Mouse (Mus musculus) heart, embryonic 16.5 days (tissue): ENCODE measurements at regions not wholly inside any gene's neighbourhood (a gene's known extent, or its start where the extent isn't known, plus 50 kb on each side); places are given as distances from the start of the nearest gene placed in this dataset.

Source experiments
- ATAC-seq: fragments of 200-750 bp; cut with Nextera tagmentation; replicated peaks from 2 replicates; pipeline ENCODE4 v1.8.0; 2017; ENCODE audit warnings: moderate number of reproducible peaks; ENCODE audit not compliant: insufficient read depth, low FRiP score; ENCODE audit errors: extremely low read depth
- H3K27ac ChIP-seq: fragments of 300-500 bp; sonication (generic); 2 replicates; pipeline ENCODE4 v1.5.1; 2014; ENCODE audit warnings: mild to moderate bottlenecking, low read length, control low read depth, moderate library complexity
- H3K27me3 ChIP-seq: fragments of 300-500 bp; sonication (generic); 2 replicates; pipeline ENCODE4 v1.6.1; 2014; ENCODE audit warnings: low read length, mixed read lengths; ENCODE audit not compliant: control insufficient read depth, insufficient read depth
- H3K36me3 ChIP-seq: fragments of 300-500 bp; sonication (generic); 2 replicates; pipeline ENCODE4 v1.6.1; 2014; ENCODE audit not compliant: control insufficient read depth, insufficient read depth
- H3K4me1 ChIP-seq: fragments of 300-500 bp; sonication (generic); 2 replicates; pipeline ENCODE4 v1.6.1; 2014; ENCODE audit warnings: low read length, mixed read lengths; ENCODE audit not compliant: control insufficient read depth, insufficient read depth
- H3K4me2 ChIP-seq: fragments of 300-500 bp; sonication (generic); 2 replicates; pipeline ENCODE4 v1.6.1; 2014; ENCODE audit warnings: low read depth, mild to moderate bottlenecking, control low read depth, low read length
- H3K4me3 ChIP-seq: fragments of 300-500 bp; sonication (generic); 2 replicates; pipeline ENCODE4 v1.5.1; 2014; ENCODE audit warnings: mild to moderate bottlenecking, control low read depth, low read length
- H3K9ac ChIP-seq: fragments of 300-500 bp; sonication (generic); 2 replicates; pipeline ENCODE4 v1.6.1; 2014; ENCODE audit warnings: low read length, control low read depth
- H3K9me3 ChIP-seq: fragments of 300-500 bp; sonication (generic); replicated peaks from 2 replicates; pipeline ENCODE4 v1.6.1; 2016; ENCODE audit warnings: low read length; ENCODE audit not compliant: control insufficient read depth
- WGBS: fragments of 180-500 bp; shearing (Covaris S2); extraction: QIAGEN DNeasy Blood & Tissue Kit; methylation state at CpG from one replicate; pipeline ENCODE4 v1.1.7; 2014; 5-methylcytosine and 5-hydroxymethylcytosine counted together

GRCm38 (mm10) chr7:74926729-74927128, 372.1 kb upstream of the Slco3a1 start:
- Histone ChIP-seq H3K9ac (no peak overlapping the region), H3K36me3 (no peaks in the 10 kb centered on the region), H3K9me3 (no peaks in the 10 kb centered on the region), H3K27ac (no peak overlapping the region), H3K4me1 (no peaks in the 10 kb centered on the region), H3K27me3 (no peaks in the 10 kb centered on the region), H3K4me3 (no peak overlapping the region), H3K4me2 (no peak overlapping the region)
- 55% methylated on average over 2 of the region's 2 CpGs for WGBS
- no peak for ATAC-seq

DNA sequence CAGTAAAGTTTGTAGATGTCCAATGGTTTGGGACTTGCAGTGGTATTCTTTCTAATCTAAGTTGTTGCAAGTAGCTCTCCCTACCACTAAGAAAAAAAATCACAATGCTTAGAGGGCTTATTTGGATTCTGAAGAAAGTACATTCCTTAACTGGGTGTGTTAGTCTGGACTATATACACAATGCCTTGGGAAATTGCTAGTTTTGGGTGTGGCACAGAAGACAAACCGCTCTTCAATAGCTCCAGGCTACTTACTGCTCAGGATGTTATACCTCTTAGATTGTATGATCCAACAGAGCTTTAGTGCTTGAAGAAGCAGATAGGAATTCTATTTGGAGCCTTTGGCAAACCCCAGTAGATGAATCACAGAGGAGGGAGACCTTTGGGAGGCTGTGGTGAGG, 369.6 kb upstream of the Slco3a1 start:
- Histone ChIP-seq H3K9me3 (no peaks in the 10 kb centered on the region), H3K27ac (no peak overlapping the region), H3K4me1 (no peaks in the 10 kb centered on the region), H3K4me2 (no peak overlapping the region), H3K36me3 (no peaks in the 10 kb centered on the region), H3K9ac (no peak overlapping the region), H3K4me3 (no peak overlapping the region), H3K27me3 (no peaks in the 10 kb centered on the region)
- WGBS = 85% methylated on average over 1 of the region's 1 CpGs
- ATAC-seq = no peak

DNA sequence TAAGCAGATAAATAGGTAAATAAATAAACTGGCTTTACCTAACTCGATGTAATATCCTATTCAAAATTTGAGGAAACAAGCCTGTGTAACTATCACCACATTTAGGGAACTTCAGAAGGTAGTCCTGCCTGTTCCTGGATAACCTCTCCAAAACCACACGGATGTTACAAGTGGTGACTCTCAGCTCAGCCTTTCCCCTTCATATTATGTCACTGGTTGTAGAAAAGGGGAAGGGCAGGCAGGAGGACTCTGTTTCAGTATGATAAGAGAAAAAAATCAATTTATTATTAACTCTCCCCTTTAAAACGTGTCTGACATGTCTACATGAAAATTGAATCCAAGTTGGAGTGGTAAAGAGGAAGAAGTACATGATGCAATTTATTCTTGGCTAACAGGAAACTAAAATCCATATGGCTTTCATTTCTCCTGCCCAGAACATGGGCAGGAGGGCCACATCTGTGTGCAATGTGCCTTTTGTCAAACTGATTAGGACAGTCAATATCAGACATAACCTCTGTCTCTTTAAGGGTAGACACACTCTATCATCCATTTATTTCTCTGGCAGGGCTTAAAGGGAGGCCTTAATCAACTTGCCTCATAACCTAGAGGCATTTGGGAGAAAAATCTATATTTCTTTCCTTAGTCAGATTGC, 353.9 kb upstream of the Slco3a1 start:
- Histone ChIP-seq H3K36me3 (no peaks in the 10 kb centered on the region), H3K27me3 (no peaks in the 10 kb centered on the region), H3K9me3 (no peaks in the 10 kb centered on the region), H3K9ac (no peak overlapping the region), H3K4me3 (no peak overlapping the region), H3K4me2 (no peak overlapping the region), H3K4me1 (no peaks in the 10 kb centered on the region), H3K27ac (no peak overlapping the region)
- ATAC-seq = no peak
- 39% methylated on average over 3 of the region's 3 CpGs for WGBS

DNA sequence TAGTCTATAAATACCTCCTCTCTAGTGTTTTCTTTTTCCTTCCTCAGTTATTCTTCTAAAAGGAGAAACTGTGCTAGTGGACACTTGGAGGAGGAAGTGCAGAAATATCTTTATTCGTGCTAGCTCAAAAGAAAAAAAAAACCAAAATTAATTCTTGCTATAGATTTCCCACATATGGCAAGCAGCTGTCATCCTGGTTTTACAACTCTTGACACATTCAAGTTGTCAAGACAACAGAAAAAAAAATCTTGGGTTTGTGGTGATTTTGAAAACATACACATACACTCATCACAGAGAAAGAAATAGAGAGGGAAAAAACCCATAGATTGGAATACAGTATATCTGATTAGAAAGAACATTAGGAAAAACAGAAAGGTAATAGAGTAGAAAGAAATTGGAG, 352.8 kb upstream of the Slco3a1 start:
- H3K4me2 ChIP-seq = no peak overlapping the region
- H3K36me3 ChIP-seq = no peaks in the 10 kb centered on the region
- no peak overlapping the region for H3K9ac ChIP-seq
- no peaks in the 10 kb centered on the region for H3K4me1 ChIP-seq
- ATAC-seq = no peak
- H3K27ac ChIP-seq = no peak overlapping the region
- no peaks in the 10 kb centered on the region for H3K27me3 ChIP-seq
- 54% methylated on average over 1 of the region's 1 CpGs for WGBS
- H3K9me3 ChIP-seq = no peaks in the 10 kb centered on the region
- no peak overlapping the region for H3K4me3 ChIP-seq

- no peak for ATAC-seq
- Histone ChIP-seq H3K9ac (no peak overlapping the region), H3K4me3 (no peak overlapping the region), H3K36me3 (no peaks in the 10 kb centered on the region), H3K9me3 (no peaks in the 10 kb centered on the region), H3K27ac (no peak overlapping the region), H3K4me1 (no peaks in the 10 kb centered on the region), H3K4me2 (no peak overlapping the region), H3K27me3 (no peaks in the 10 kb centered on the region)
- 73% methylated on average over 3 of the region's 3 CpGs for WGBS
Observed at GRCm38 (mm10) chr7:74877466-74877865, 322.9 kb upstream of the Slco3a1 start.

- Histone ChIP-seq H3K4me2 (no peak overlapping the region), H3K27ac (no peak overlapping the region), H3K27me3 (no peaks in the 10 kb centered on the region), H3K4me3 (no peak overlapping the region), H3K9ac (no peak overlapping the region), H3K9me3 (no peaks in the 10 kb centered on the region), H3K36me3 (no peaks in the 10 kb centered on the region), H3K4me1 (no peaks in the 10 kb centered on the region)
- no peak for ATAC-seq
- WGBS = 67% methylated on average over 4 of the region's 4 CpGs
Observed at GRCm38 (mm10) chr7:74876667-74877066, 322.1 kb upstream of the Slco3a1 start.

DNA sequence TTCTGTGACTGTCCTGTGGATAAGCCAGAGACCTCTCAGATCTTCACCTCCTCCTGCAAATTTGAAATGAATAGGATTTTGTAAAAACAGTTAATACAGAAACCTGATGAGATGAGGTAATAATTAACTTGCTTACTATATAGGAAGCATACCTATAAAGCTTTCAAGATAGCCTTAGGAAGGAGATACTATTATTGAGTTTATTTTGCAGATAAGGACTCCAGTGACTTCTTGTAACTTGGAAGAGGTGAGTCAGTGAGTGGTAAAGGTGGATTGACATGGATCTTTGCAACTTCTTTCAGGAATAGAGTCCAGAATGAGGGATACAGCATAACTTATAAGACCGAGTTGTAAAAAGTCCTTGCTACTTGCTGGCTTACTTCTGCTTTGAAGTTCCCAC, 315.7 kb upstream of the Slco3a1 start:
- WGBS = 89% methylated on average over 1 of the region's 1 CpGs
- ATAC-seq = no peak
- H3K4me2 ChIP-seq = no peak overlapping the region
- H3K4me1 ChIP-seq = no peaks in the 10 kb centered on the region
- H3K9me3 ChIP-seq = peaks cover 3% of the 10 kb centered on the region; the same call in 1 of the 2 replicates
- H3K9ac ChIP-seq = no peak overlapping the region
- H3K27ac ChIP-seq = no peak overlapping the region
- no peaks in the 10 kb centered on the region for H3K36me3 ChIP-seq
- no peaks in the 10 kb centered on the region for H3K27me3 ChIP-seq
- H3K4me3 ChIP-seq = no peak overlapping the region

DNA sequence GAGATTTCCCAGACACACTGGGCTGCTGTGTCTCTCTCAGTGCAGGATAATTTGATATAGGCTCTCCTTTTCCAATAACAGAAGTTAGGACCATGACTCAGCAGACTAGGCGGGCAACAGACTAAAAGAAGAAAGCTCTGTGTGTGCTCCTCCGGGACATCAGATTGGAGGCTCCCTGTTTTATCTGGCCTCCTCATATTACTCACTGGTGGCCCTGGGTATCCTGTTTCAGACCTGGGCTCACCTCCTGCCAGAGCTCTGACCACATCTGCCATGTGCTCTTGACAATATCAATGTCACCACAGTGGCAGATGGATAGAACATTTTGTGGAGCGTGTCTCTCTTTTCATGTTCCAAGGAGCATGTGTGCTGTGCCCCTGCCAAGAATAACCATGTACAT, 308.1 kb upstream of the Slco3a1 start:
- peak; percentile 80 for ATAC-seq
- H3K27ac ChIP-seq = no peak overlapping the region

GRCm38 (mm10) chr7:74844306-74844929, 289.8 kb upstream of the Slco3a1 start:
- Histone ChIP-seq H3K4me2 (no peak overlapping the region), H3K4me3 (no peak overlapping the region), H3K36me3 (no peaks in the 10 kb centered on the region), H3K9me3 (no peaks in the 10 kb centered on the region), H3K4me1 (no peaks in the 10 kb centered on the region), H3K27me3 (no peaks in the 10 kb centered on the region), H3K9ac (no peak overlapping the region), H3K27ac (no peak overlapping the region)
- ATAC-seq = no peak
- WGBS = 44% methylated on average over 6 of the region's 6 CpGs

More for the DNA sequence above, 308.1 kb upstream of the Slco3a1 start:
- Histone ChIP-seq H3K36me3 (no peaks in the 10 kb centered on the region), H3K4me1 (peaks cover 8% of the 10 kb centered on the region; the same call in 1 of the 2 replicates), H3K4me3 (no peak overlapping the region), H3K9me3 (peaks cover 3% of the 10 kb centered on the region; the same call in 1 of the 2 replicates), H3K27me3 (no peaks in the 10 kb centered on the region), H3K4me2 (no peak overlapping the region), H3K9ac (no peak overlapping the region)
- 17% methylated on average over 3 of the region's 3 CpGs for WGBS
